In the genomic region with DNA sequence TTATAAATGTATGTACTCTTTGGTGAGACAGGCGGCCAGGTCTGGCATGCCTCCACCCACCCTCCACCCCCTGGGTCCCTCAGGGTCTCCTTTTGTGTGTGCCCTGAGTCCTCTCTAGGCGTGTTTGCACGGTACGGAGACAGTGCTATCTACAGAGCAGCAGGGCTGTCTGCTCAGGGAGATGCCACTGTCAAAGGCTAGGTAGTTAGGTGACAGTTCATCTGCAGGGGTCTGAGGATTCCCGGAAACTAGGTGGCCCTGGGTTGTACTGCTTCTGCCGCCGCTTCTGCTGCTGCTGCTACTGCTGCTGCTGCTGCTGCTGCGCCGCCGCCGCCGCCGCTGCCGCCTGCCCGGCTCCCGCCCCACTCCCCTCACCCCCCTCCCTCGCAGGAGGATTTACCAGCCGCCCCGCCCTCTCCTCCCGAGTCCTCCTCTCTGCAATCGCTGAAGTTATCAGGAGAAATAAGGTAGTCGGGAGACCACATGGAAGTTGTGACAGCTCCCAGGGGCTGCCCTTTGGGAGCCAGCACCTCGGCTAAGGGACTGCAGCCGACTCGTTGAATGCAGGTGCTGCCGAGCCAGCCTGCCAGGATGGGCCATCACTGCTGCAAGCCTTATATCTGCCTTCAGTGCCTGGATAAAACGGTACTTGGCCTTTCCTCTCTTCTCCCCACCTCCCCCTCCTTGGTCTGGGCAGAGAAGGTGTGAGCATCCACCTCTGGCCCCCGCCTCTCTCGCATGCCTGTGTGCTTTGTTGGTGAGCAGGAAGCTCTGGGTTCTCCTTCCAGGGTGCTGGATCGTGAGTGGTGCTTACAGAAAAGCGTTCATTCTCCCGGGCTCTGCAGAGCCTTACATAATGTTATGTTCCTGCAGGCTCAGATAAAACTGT, we compare ENCODE assay signal across 8 mouse cellular contexts.
DNase-seq lines count a peak whose midpoint lies in the region; ATAC-seq and TF ChIP-seq lines count a peak whose summit lies in the region.

No protein-coding gene starts in this region.

- peaks cover 8% of the 10 kb centered on the region for H3K27me3 ChIP-seq in spleen, adult 2 months (ENCODE audit: control insufficient read depth, insufficient read depth, low read length)
- H3K27me3 ChIP-seq in embryonic facial prominence, embryonic 11.5 days (ENCODE audit: control insufficient read depth, insufficient read depth, low read length), result no peaks in the 10 kb centered on the region
- H3K27me3 ChIP-seq in heart, postnatal 0 days (ENCODE audit: control insufficient read depth, insufficient read depth, low read length), result no peaks in the 10 kb centered on the region
- no peaks in the 10 kb centered on the region for H3K27me3 ChIP-seq in lung, postnatal 0 days (replicated peaks; ENCODE audit: insufficient read depth, low read length)

- TF ChIP-seq CTCF in spleen, adult 2 months (IDR thresholded peaks at IDR 0.05; ENCODE audit: extremely low read depth, insufficient read depth, insufficient read length, insufficient replicate concordance), result no peak
- TF ChIP-seq CTCF in heart, postnatal 0 days (IDR thresholded peaks at IDR 0.05; ENCODE audit: low read depth), result no peak
- TF ChIP-seq CTCF in lung, postnatal 0 days (IDR thresholded peaks at IDR 0.05), result no peak

- peak overlapping the region; percentile 87 for H3K4me2 ChIP-seq in embryonic facial prominence, embryonic 11.5 days (ENCODE audit: low read depth, low read length)
- peak overlapping the region; percentile 76 for H3K4me2 ChIP-seq in heart, postnatal 0 days (ENCODE audit: low read depth, low read length)
- H3K4me2 ChIP-seq in lung, postnatal 0 days (replicated peaks; ENCODE audit: low read depth, low read length), result peak overlapping the region; percentile 57

- peak; percentile 77 for ATAC-seq in embryonic facial prominence, embryonic 11.5 days (replicated peaks; ENCODE audit: insufficient number of reproducible peaks, low FRiP score, low TSS enrichment, low read depth)
- peak; percentile 71 for ATAC-seq in heart, postnatal 0 days (ENCODE audit: insufficient read depth, low read depth)
- ATAC-seq in lung, postnatal 0 days, result peak; percentile 58

- H3K36me3 ChIP-seq in spleen, adult 2 months (ENCODE audit: control insufficient read depth, insufficient read depth, low read length), result no peaks in the 10 kb centered on the region
- H3K36me3 ChIP-seq in embryonic facial prominence, embryonic 11.5 days (replicated peaks; ENCODE audit: control insufficient read depth, insufficient read depth, low read depth, low read length), result no peaks in the 10 kb centered on the region
- no peaks in the 10 kb centered on the region for H3K36me3 ChIP-seq in heart, postnatal 0 days (replicated peaks; ENCODE audit: control insufficient read depth, insufficient read depth, low read length)
- H3K36me3 ChIP-seq in lung, postnatal 0 days (ENCODE audit: insufficient read depth, low read length), result no peaks in the 10 kb centered on the region

- no peak for TF ChIP-seq EP300 in heart, postnatal 0 days (IDR thresholded peaks at IDR 0.05; ENCODE audit: low read depth)
- TF ChIP-seq EP300 in lung, postnatal 0 days (IDR thresholded peaks at IDR 0.05), result no peak

- H3K27ac ChIP-seq in spleen, adult 2 months (ENCODE audit: insufficient read depth, low read length), result no peak overlapping the region
- H3K27ac ChIP-seq in embryonic facial prominence, embryonic 11.5 days (replicated peaks; ENCODE audit: low read depth, low read length), result no peak overlapping the region
- H3K27ac ChIP-seq in heart, postnatal 0 days (ENCODE audit: low read depth), result peak overlapping the region; percentile 93
- H3K27ac ChIP-seq in lung, postnatal 0 days (ENCODE audit: low read length), result no peak overlapping the region

- no peak for DNase-seq in spleen, adult 2 months (ENCODE audit: low read depth in 1 of 2, low spot score in 2 of 2)
- DNase-seq in spleen, adult 12 weeks (ENCODE audit: low spot score), result no peak
- peak; percentile 70 for DNase-seq in embryonic facial prominence, embryonic 11.5 days (ENCODE audit: low spot score)
- peak; percentile 79 for DNase-seq in heart, postnatal 0 days (ENCODE audit: low spot score)
- peak; percentile 60 to 68 for DNase-seq in layer of hippocampus, postnatal 36 days
- peak; percentile 31 for DNase-seq in lung, postnatal 0 days (ENCODE audit: low spot score)
- DNase-seq in right cerebral cortex, postnatal 25 days, result peak; percentile 69
- no peak for DNase-seq in gastrocnemius, postnatal 25 days

- H3K4me1 ChIP-seq in spleen, adult 2 months (ENCODE audit: control insufficient read depth, insufficient read depth, insufficient read length), result no peaks in the 10 kb centered on the region
- no peaks in the 10 kb centered on the region for H3K4me1 ChIP-seq in embryonic facial prominence, embryonic 11.5 days (ENCODE audit: control insufficient read depth, insufficient read depth, low read length)
- peaks cover 8% of the 10 kb centered on the region; the same call in 1 of the 2 replicates for H3K4me1 ChIP-seq in heart, postnatal 0 days (ENCODE audit: control insufficient read depth, insufficient read depth)
- H3K4me1 ChIP-seq in lung, postnatal 0 days (ENCODE audit: insufficient read depth, low read depth, low read length), result no peaks in the 10 kb centered on the region

- 5% methylated on average over 32 of the region's 32 CpGs for WGBS in spleen, adult 2 months
- under 1% methylated on average over 26 of the region's 32 CpGs for WGBS in embryonic facial prominence, embryonic 11.5 days
- WGBS in heart, postnatal 0 days, result under 1% methylated on average over 32 of the region's 32 CpGs
- WGBS in lung, postnatal 0 days, result 1% methylated on average over 28 of the region's 32 CpGs

- H3K9ac ChIP-seq in embryonic facial prominence, embryonic 11.5 days (replicated peaks; ENCODE audit: low read length), result peak overlapping the region; percentile 67
- H3K9ac ChIP-seq in heart, postnatal 0 days (replicated peaks; ENCODE audit: low read depth, low read length), result peak overlapping the region; percentile 73
- no peak overlapping the region for H3K9ac ChIP-seq in lung, postnatal 0 days (replicated peaks; ENCODE audit: low read depth)

- no peak for TF ChIP-seq POLR2A in spleen, adult 2 months (IDR thresholded peaks at IDR 0.05; ENCODE audit: low read depth, low read length)

- H3K9me3 ChIP-seq in embryonic facial prominence, embryonic 11.5 days (replicated peaks; ENCODE audit: control insufficient read depth, low read length), result no peaks in the 10 kb centered on the region
- no peaks in the 10 kb centered on the region for H3K9me3 ChIP-seq in heart, postnatal 0 days (replicated peaks; ENCODE audit: control insufficient read depth, low read length)
- no peaks in the 10 kb centered on the region for H3K9me3 ChIP-seq in lung, postnatal 0 days (ENCODE audit: low read length)

- H3K4me3 ChIP-seq in spleen, adult 2 months (ENCODE audit: extremely low read depth, insufficient read depth, insufficient read length), result peak overlapping the region; percentile 10; the same call in 1 of the 2 replicates
- peak overlapping the region; percentile 51 for H3K4me3 ChIP-seq in embryonic facial prominence, embryonic 11.5 days (ENCODE audit: low read depth, low read length)
- H3K4me3 ChIP-seq in heart, postnatal 0 days (ENCODE audit: low read depth, low read length), result peak overlapping the region; percentile 63
- H3K4me3 ChIP-seq in lung, postnatal 0 days (ENCODE audit: low read depth, low read length), result peak overlapping the region; percentile 33

Comparison
In these comparisons a context has a peak if more than half of its experiments do, and no peak if none do; other contexts are left out.
1. DNase-seq: peak in embryonic facial prominence, embryonic 11.5 days (single experiment), heart, postnatal 0 days (single experiment), layer of hippocampus, postnatal 36 days (2 of 2), lung, postnatal 0 days (single experiment) and right cerebral cortex, postnatal 25 days (single experiment); none in spleen, adult 2 months (0 of 2), spleen, adult 12 weeks (single experiment) and gastrocnemius, postnatal 25 days (single experiment).
2. H3K4me3 ChIP-seq: peak in every context shown above with its lines; median percentile 63 in heart, postnatal 0 days; 51 in embryonic facial prominence, embryonic 11.5 days; 33 in lung, postnatal 0 days; 10 in spleen, adult 2 months.
3. Peak in every context shown above with its lines, with median percentiles within 50 percentile points of each other: ATAC-seq and H3K4me2 ChIP-seq.